Mouse (Mus musculus): Measurements from ENCODE around the gene Coq10b.

DNA sequence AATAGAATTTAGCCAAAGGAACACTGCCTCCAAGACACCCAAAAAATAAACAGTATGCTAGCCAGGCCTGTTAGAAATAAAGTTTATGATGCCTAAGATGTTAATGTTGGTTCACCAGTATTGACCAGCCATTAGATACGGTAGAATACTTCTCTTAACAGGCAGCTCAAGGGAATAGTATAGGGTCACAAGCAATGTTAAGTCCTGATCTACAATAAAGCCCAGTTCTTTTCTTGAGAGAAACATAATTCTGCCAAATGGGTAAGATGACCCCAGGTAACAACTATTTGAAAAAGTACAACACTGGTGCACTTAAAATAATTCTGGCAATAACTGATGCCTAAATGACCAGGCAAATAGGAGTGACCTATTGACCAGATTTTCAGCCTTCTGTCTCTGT lies 24.6 kb upstream of the Coq10b start:
- TF ChIP-seq GATA1 (IDR thresholded peaks at IDR 0.05; ENCODE audit: borderline replicate concordance, low read length) = no peak
- TF ChIP-seq FLI1 (IDR thresholded peaks at IDR 0.05; ENCODE audit: low read length) = no peak
